Mouse (Mus musculus) myocyte (in vitro differentiated cells): ENCODE data around the gene Bckdha. TPM values are rescaled to one million over a fixed set of nuclear protein-coding genes. Genes with fewer than 3 reads are reported as not detected.

Experiments
- H3K27me3 ChIP-seq: one replicate; pipeline ENCODE4 v1.6.1; 2011; ENCODE audit not compliant: control insufficient read depth, insufficient read depth, insufficient read length
- H3K36me3 ChIP-seq: one replicate; pipeline ENCODE4 v1.6.1; 2011; ENCODE audit not compliant: control insufficient read depth, insufficient read depth
- H3K4me2 ChIP-seq: one replicate; pipeline ENCODE4 v1.6.1; 2011; ENCODE audit warnings: low read depth, control low read depth
- H3K4me3 ChIP-seq: one replicate; pipeline ENCODE4 v1.5.1; 2011; ENCODE audit warnings: mild to moderate bottlenecking, control low read depth, moderate library complexity
- H3K79me2 ChIP-seq: one replicate; pipeline ENCODE4 v1.6.1; 2011; ENCODE audit not compliant: control insufficient read depth, insufficient read depth
- H3ac ChIP-seq: one replicate; pipeline ENCODE4 v1.6.1; 2011; ENCODE audit not compliant: control insufficient read depth, insufficient read length
- CEBPB ChIP-seq: IDR thresholded peaks from 2 replicates; pipeline ENCODE4 v1.6.1; 2011; ENCODE audit warnings: mild to moderate bottlenecking, moderate library complexity; ENCODE audit not compliant: poor library complexity, insufficient read depth, severe bottlenecking
- E2F4 ChIP-seq: IDR thresholded peaks from one replicate; pipeline ENCODE4 v1.6.1; 2011; ENCODE audit warnings: mild to moderate bottlenecking, control low read depth, moderate library complexity; ENCODE audit not compliant: insufficient read depth
- MAX ChIP-seq: IDR thresholded peaks from one replicate; pipeline ENCODE4 v1.6.1; 2011; ENCODE audit warnings: low read depth, mild to moderate bottlenecking, control low read depth
- MYOD1 ChIP-seq, 3 experiments: IDR thresholded peaks; one replicate each; pipeline ENCODE4 v1.6.1; 2011; ENCODE audit warnings: control low read depth in 2 of 3, low read depth in 2 of 3, mild to moderate bottlenecking in 2 of 3, moderate library complexity in 1 of 3; ENCODE audit not compliant: insufficient read length in 2 of 3, control insufficient read depth in 1 of 3
- MYOG ChIP-seq, 3 experiments: IDR thresholded peaks; one replicate each; pipeline ENCODE4 v1.6.1; 2011; ENCODE audit warnings: control low read depth in 2 of 3, low read depth in 2 of 3, mild to moderate bottlenecking in 2 of 3; ENCODE audit not compliant: insufficient read length in 2 of 3, control insufficient read depth in 1 of 3, insufficient read depth in 1 of 3
- POLR2A ChIP-seq: IDR thresholded peaks from one replicate; pipeline ENCODE4 v1.6.1; 2011; ENCODE audit warnings: low read depth, mild to moderate bottlenecking, control low read depth, moderate library complexity; ENCODE audit not compliant: insufficient read length
- POLR2AphosphoS2 ChIP-seq: IDR thresholded peaks from one replicate; pipeline ENCODE4 v1.6.1; 2011; ENCODE audit warnings: low read depth, control low read depth; ENCODE audit not compliant: insufficient read length
- REST ChIP-seq: IDR thresholded peaks from one replicate; pipeline ENCODE4 v1.6.1; 2011; ENCODE audit warnings: mild to moderate bottlenecking, control low read depth, moderate library complexity; ENCODE audit not compliant: insufficient read depth, insufficient read length
- SRF ChIP-seq: IDR thresholded peaks from one replicate; pipeline ENCODE4 v1.6.1; 2011; ENCODE audit warnings: low read depth; ENCODE audit not compliant: control insufficient read depth, insufficient read length
- TCF12 ChIP-seq: IDR thresholded peaks from one replicate; pipeline ENCODE4 v1.6.1; 2011; ENCODE audit warnings: mild to moderate bottlenecking, control low read depth; ENCODE audit not compliant: poor library complexity, insufficient read depth, severe bottlenecking
- TCF3 ChIP-seq: IDR thresholded peaks from one replicate; pipeline ENCODE4 v1.6.1; 2011; ENCODE audit warnings: low read depth, control low read depth; ENCODE audit not compliant: insufficient read length
- USF1 ChIP-seq: IDR thresholded peaks from one replicate; pipeline ENCODE4 v1.6.1; 2011; ENCODE audit warnings: low read depth, mild to moderate bottlenecking, control low read depth, moderate library complexity
- polyA plus RNA-seq: library from polyadenylated mRNA; unstranded; fragments of >200 nt; fragmentation: generic; extraction: Trizol; gene quantifications from one replicate; pipeline ENCODE4 v1.2.1, GENCODE M21; 2012; ENCODE audit warnings: missing spikeins

The Bckdha gene
- polyA plus RNA-seq, 1 experiment, result 54.9 TPM

DNA sequence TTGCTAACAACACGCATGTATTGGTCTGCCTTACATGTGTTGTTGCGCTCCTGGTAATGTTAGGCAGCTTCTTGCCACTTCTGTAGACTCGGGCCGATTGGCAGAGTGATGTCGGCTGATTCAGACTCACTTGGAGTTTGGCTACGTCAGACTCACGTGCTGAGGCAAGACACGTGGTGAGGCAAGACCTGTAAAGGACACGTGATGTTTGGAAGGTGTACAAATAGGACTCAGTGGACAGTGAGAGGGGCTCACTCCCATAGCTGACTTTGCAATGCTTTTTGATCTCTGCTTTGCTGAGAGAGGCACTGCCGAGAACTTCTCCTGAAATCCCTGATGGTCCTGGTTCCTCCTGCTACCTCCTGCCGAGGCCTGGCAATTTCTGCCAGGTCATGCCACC is 58.1 kb downstream of the Bckdha start:
- Histone ChIP-seq H3K79me2 (no peaks in the 10 kb centered on the region), H3K4me3 (no peak overlapping the region), H3K36me3 (no peaks in the 10 kb centered on the region), H3K4me2 (no peak overlapping the region), H3ac (no peak overlapping the region), H3K27me3 (peaks cover 36% of the 10 kb centered on the region)
- TF ChIP-seq CEBPB (no peak), POLR2AphosphoS2 (no peak), MYOG (IDR thresholded peaks at IDR 0.05; ENCODE audit: control insufficient read depth in 1 of 3, insufficient read depth in 1 of 3, insufficient read length in 2 of 3, low read depth in 2 of 3) (no peak), MYOD1 (IDR thresholded peaks at IDR 0.05; ENCODE audit: control insufficient read depth in 1 of 3, insufficient read length in 2 of 3, low read depth in 2 of 3) (no peak), POLR2A (no peak), E2F4 (no peak), REST (no peak), USF1 (no peak), TCF12 (no peak), TCF3 (no peak), MAX (no peak), SRF (no peak)

GRCm38 (mm10) chr7:25599663-25600062 is 59.1 kb downstream of the Bckdha start:
- Histone ChIP-seq H3K4me3 (no peak overlapping the region), H3K79me2 (no peaks in the 10 kb centered on the region), H3ac (no peak overlapping the region), H3K36me3 (no peaks in the 10 kb centered on the region), H3K27me3 (peaks cover 30% of the 10 kb centered on the region), H3K4me2 (no peak overlapping the region)
- TF ChIP-seq TCF3 (no peak), SRF (no peak), TCF12 (no peak), MAX (no peak), POLR2AphosphoS2 (no peak), POLR2A (no peak), MYOD1 (IDR thresholded peaks at IDR 0.05; ENCODE audit: control insufficient read depth in 1 of 3, insufficient read length in 2 of 3, low read depth in 2 of 3) (no peak), E2F4 (no peak), MYOG (IDR thresholded peaks at IDR 0.05; ENCODE audit: control insufficient read depth in 1 of 3, insufficient read depth in 1 of 3, insufficient read length in 2 of 3, low read depth in 2 of 3) (no peak), CEBPB (no peak), REST (no peak), USF1 (no peak)

GRCm38 (mm10) chr7:25593859-25594258 is 64.9 kb downstream of the Bckdha start:
- H3ac ChIP-seq, result no peak overlapping the region
- H3K4me2 ChIP-seq, result no peak overlapping the region
- TF ChIP-seq MYOG (IDR thresholded peaks at IDR 0.05; ENCODE audit: control insufficient read depth in 1 of 3, insufficient read depth in 1 of 3, insufficient read length in 2 of 3, low read depth in 2 of 3) (no peak), POLR2A (no peak), SRF (no peak), E2F4 (no peak), CEBPB (no peak), MYOD1 (IDR thresholded peaks at IDR 0.05; ENCODE audit: control insufficient read depth in 1 of 3, insufficient read length in 2 of 3, low read depth in 2 of 3) (no peak), TCF12 (no peak), TCF3 (no peak), USF1 (no peak), MAX (no peak), POLR2AphosphoS2 (no peak), REST (no peak)
- H3K4me3 ChIP-seq, result no peak overlapping the region
- H3K27me3 ChIP-seq, result peaks cover 20% of the 10 kb centered on the region
- no peaks in the 10 kb centered on the region for H3K79me2 ChIP-seq
- no peaks in the 10 kb centered on the region for H3K36me3 ChIP-seq

GRCm38 (mm10) chr7:25591226-25591625 is 67.6 kb downstream of the Bckdha start:
- Histone ChIP-seq H3K36me3 (no peaks in the 10 kb centered on the region), H3ac (no peak overlapping the region), H3K4me3 (no peak overlapping the region), H3K27me3 (peaks cover 16% of the 10 kb centered on the region), H3K79me2 (no peaks in the 10 kb centered on the region), H3K4me2 (no peak overlapping the region)
- no peak for TF ChIP-seq TCF12
- no peak for TF ChIP-seq CEBPB
- no peak for TF ChIP-seq MYOD1 (IDR thresholded peaks at IDR 0.05; ENCODE audit: control insufficient read depth in 1 of 3, insufficient read length in 2 of 3, low read depth in 2 of 3)
- TF ChIP-seq MAX, result no peak
- TF ChIP-seq POLR2A, result no peak
- TF ChIP-seq USF1, result no peak
- TF ChIP-seq E2F4, result no peak
- no peak for TF ChIP-seq SRF
- no peak for TF ChIP-seq REST
- no peak for TF ChIP-seq TCF3
- no peak for TF ChIP-seq MYOG (IDR thresholded peaks at IDR 0.05; ENCODE audit: control insufficient read depth in 1 of 3, insufficient read depth in 1 of 3, insufficient read length in 2 of 3, low read depth in 2 of 3)
- TF ChIP-seq POLR2AphosphoS2, result no peak
